Mouse (Mus musculus) Patski (cell line): ENCODE data around the gene Schip1. TPM values are rescaled to one million over a fixed set of nuclear protein-coding genes. Genes with fewer than 3 reads are reported as not detected.

Experiments used
- ATAC-seq: fragments of 100-300 bp; one replicate; pipeline ENCODE4 v1.8.0; 2021
- CTCF ChIA-PET: fragments of 350-600 bp; sonication (Branson Sonifier 250); formaldehyde crosslinking; loops from one replicate; lab custom pipeline; 2022; ENCODE audit warnings: inconsistent platforms; lab: Charles Lee
- POLR2A ChIA-PET: fragments of 350-600 bp; sonication (Branson Sonifier 250); formaldehyde crosslinking; loops from one replicate; lab custom pipeline; 2022; ENCODE audit warnings: antibody characterized with exemption, inconsistent platforms; lab: Charles Lee
- DNase-seq: peaks from one replicate; pipeline ENCODE4 v3.0.0-alpha.2; 2011; ENCODE audit warnings: low read depth, low spot score
- H3K27me3 ChIP-seq: fragments of 371-371 bp; one replicate; pipeline ENCODE4 v1.5.1; 2021
- CTCF ChIP-seq: fragments of 100-300 bp; IDR thresholded peaks from one replicate; pipeline ENCODE4 v1.5.1; 2021
- in situ Hi-C: fragments of 300-500 bp; cut with MboI; formaldehyde crosslinking; loops from 3 replicates; pipeline ENCODE4 v1.11.1; 2018; ENCODE audit warnings: low pct_unique_long_range_greater_than_20kb, mixed read lengths
- polyA plus RNA-seq: library from polyadenylated mRNA; unstranded; gene quantifications from one replicate; pipeline ENCODE4 v1.2.3, GENCODE M21; 2021

Schip1 gene
- polyA plus RNA-seq, 1 experiment from 2014 or later = 61.6 TPM

- in situ Hi-C loops = no loop called here
- POLR2A ChIA-PET = no interaction called here
- CTCF ChIA-PET = interaction anchor here (0.6 to 1.4 kb wide), 2 partner anchors 11 to 514 kb away, joined by 3 read pairs; no protein-coding TSS in a partner anchor
- ATAC-seq (no peak), DNase-seq (no peak)
- no peak for TF ChIP-seq CTCF
- peaks cover 33% of the 10 kb centered on the region for H3K27me3 ChIP-seq
These were observed 136.6 kb downstream of the Schip1 start for GRCm38 (mm10) chr3:68201214-68201613.

- ATAC-seq (no peak), DNase-seq (no peak)
- peaks cover 31% of the 10 kb centered on the region for H3K27me3 ChIP-seq
- POLR2A ChIA-PET = no interaction called here
- in situ Hi-C loops = no loop called here
- no peak for TF ChIP-seq CTCF
- CTCF ChIA-PET = interaction anchor here (1.4 kb wide), 1 partner anchor 9 kb away, joined by 3 read pairs; no protein-coding TSS in a partner anchor
These were observed 137.7 kb downstream of the Schip1 start for GRCm38 (mm10) chr3:68202162-68202902.

- ChIA-PET POLR2A (no interaction called here), CTCF (no interaction called here)
- TF ChIP-seq CTCF = no peak
- DNase-seq (no peak), ATAC-seq (no peak)
- in situ Hi-C loops = no loop called here
- peaks cover 31% of the 10 kb centered on the region for H3K27me3 ChIP-seq
These were observed 139.4 kb downstream of the Schip1 start for GRCm38 (mm10) chr3:68203934-68204467.

- ChIA-PET POLR2A (no interaction called here), CTCF (interaction anchor here (1.1 kb wide), 1 partner anchor 13 kb away, joined by 3 read pairs; no protein-coding TSS in a partner anchor)
- no peak for TF ChIP-seq CTCF
- ATAC-seq = no peak
- no peak for DNase-seq
- peaks cover 20% of the 10 kb centered on the region for H3K27me3 ChIP-seq
- in situ Hi-C loops = no loop called here
These were observed 145.8 kb downstream of the Schip1 start for GRCm38 (mm10) chr3:68210422-68210821.

- in situ Hi-C loops = no loop called here
- ChIA-PET POLR2A (no interaction called here), CTCF (no interaction called here)
- DNase-seq = no peak
- ATAC-seq = no peak
- no peak for TF ChIP-seq CTCF
- H3K27me3 ChIP-seq = peaks cover 25% of the 10 kb centered on the region
These were observed 156.8 kb downstream of the Schip1 start for GRCm38 (mm10) chr3:68221452-68221851.

- in situ Hi-C loops = no loop called here
- CTCF ChIA-PET = interaction anchor here (0.7 kb wide), 1 partner anchor 36 kb away, joined by 3 read pairs; no protein-coding TSS in a partner anchor
- TF ChIP-seq CTCF = no peak
- POLR2A ChIA-PET = no interaction called here
- no peak for ATAC-seq
- H3K27me3 ChIP-seq = peaks cover 23% of the 10 kb centered on the region
- DNase-seq = no peak
These were observed 175.3 kb downstream of the Schip1 start for GRCm38 (mm10) chr3:68239887-68240286.

GRCm38 (mm10) chr3:68243239-68243638, 178.6 kb downstream of the Schip1 start:
- DNase-seq (no peak), ATAC-seq (no peak)
- in situ Hi-C loops = no loop called here
- ChIA-PET POLR2A (no interaction called here), CTCF (interaction anchor here (1.5 kb wide), 1 partner anchor 104 kb away, joined by 3 read pairs; no protein-coding TSS in a partner anchor)
- H3K27me3 ChIP-seq = peaks cover 23% of the 10 kb centered on the region
- no peak for TF ChIP-seq CTCF

- DNase-seq (no peak), ATAC-seq (no peak)
- H3K27me3 ChIP-seq = peaks cover 21% of the 10 kb centered on the region
- in situ Hi-C loops = no loop called here
- CTCF ChIA-PET = interaction anchor here (1.4 to 1.7 kb wide), 2 partner anchors 16 to 30 kb away, joined by 3 to 4 read pairs; no protein-coding TSS in a partner anchor
- POLR2A ChIA-PET = no interaction called here
- no peak for TF ChIP-seq CTCF
These were observed 181.6 kb downstream of the Schip1 start for GRCm38 (mm10) chr3:68246154-68246553.

- peaks cover 10% of the 10 kb centered on the region for H3K27me3 ChIP-seq
- ATAC-seq (no peak), DNase-seq (no peak)
- CTCF ChIA-PET = no interaction called here
- TF ChIP-seq CTCF = no peak
- POLR2A ChIA-PET = no interaction called here
- in situ Hi-C loops = no loop called here
These were observed 186.0 kb downstream of the Schip1 start for GRCm38 (mm10) chr3:68250589-68250988.

GRCm38 (mm10) chr3:68252335-68252734, 187.7 kb downstream of the Schip1 start:
- in situ Hi-C loops = no loop called here
- peak; percentile 100 for ATAC-seq
- peak; percentile 83 for DNase-seq
- TF ChIP-seq CTCF = no peak
- peaks cover 3% of the 10 kb centered on the region for H3K27me3 ChIP-seq
- CTCF ChIA-PET = interaction anchor here (1.3 kb wide), 1 partner anchor 297 kb away, joined by 4 read pairs; no protein-coding TSS in a partner anchor
- POLR2A ChIA-PET = interaction anchor here (0.6 kb wide), 1 partner anchor 153 kb away, joined by 3 read pairs; no protein-coding TSS in a partner anchor

GRCm38 (mm10) chr3:68262304-68262703, 197.7 kb downstream of the Schip1 start:
- ChIA-PET CTCF (interaction anchor here (1.0 to 1.7 kb wide), 5 partner anchors 9 to 18 kb away, joined by 3 to 4 read pairs (median 3); no protein-coding TSS in a partner anchor), POLR2A (no interaction called here)
- in situ Hi-C loops = no loop called here

More at GRCm38 (mm10) chr3:68262304-68262703, 197.7 kb downstream of the Schip1 start:
- ATAC-seq (no peak), DNase-seq (no peak)
- TF ChIP-seq CTCF = no peak
- no peaks in the 10 kb centered on the region for H3K27me3 ChIP-seq
